Mouse (Mus musculus) 416B (cell line): ENCODE data around the gene Cryz.
"Not testable (repeated sequence)": the region's sequence is repeated elsewhere in the genome, so short reads cannot be mapped to it uniquely, and the experiment has no call there.

Experiments
- DNase-seq: peaks from one replicate; pipeline ENCODE4 v3.0.0; 2011; ENCODE audit warnings: low read depth

Cryz gene

DNA sequence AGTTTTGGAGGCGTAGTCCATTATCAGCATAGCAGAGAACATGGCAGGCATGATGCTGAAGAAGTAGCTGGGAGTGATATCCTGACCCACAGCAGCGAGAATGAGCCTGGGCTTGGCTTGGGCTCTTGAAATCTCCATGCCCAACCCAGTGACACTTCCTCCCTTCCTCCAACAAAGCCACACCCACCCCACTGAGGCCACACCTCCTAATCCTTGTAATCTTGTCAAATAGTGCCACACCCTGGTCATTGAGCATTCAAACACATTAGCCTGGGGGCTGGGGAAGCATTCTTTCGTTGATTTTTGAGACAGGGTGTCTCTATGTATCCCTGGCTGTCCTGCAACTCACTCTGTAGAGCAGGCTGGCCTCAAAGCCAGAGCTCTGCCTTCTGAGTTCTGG lies 15.4 kb downstream of the Cryz start:
- DNase-seq, result peak; percentile 25

GRCm38 (mm10) chr3:154614771-154615170 lies 18.3 kb downstream of the Cryz start:
- DNase-seq, result no peak

DNA sequence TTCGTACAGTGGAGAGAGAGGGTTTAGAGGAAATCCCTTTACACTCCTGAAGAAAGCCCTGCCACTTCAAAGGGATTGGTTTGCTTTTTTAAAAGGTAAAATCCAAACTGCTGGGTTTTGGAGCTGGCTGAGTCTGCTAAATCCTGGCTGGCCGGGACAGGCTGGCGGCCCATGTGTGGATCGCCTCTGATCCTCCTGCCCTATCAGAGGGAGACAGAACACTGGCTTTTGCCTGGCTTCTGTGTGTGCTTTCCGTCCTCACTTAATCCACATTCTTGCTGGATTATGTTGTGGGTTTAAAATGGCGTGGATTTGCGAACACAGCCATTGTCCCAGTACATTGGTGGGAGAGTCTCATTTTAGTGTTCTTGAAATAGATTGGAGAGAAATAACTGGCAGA lies 18.8 kb downstream of the Cryz start:
- DNase-seq, result no peak

DNA sequence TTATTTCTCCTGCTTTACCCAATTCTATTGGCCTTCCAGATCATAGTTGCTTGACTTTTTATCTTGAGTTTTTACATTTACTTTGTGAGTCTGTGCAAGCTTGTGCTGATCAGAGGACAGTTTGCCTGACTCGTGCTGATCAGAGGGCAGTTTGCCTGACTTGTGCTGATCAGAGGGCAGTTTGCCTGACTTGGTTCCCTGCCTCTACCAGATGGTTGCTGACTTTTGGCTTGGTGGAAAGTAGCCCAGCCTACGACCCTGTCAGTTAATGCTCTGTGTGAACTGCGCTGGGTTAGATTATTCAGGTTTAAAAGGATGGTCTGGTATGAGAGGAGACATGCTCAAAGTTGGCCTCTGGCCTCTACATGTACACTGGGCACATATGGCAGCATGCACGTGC lies 19.6 kb downstream of the Cryz start:
- DNase-seq, result no peak

- no peak for DNase-seq
These were observed 31.8 kb downstream of the Cryz start for GRCm38 (mm10) chr3:154628284-154628683.

DNA sequence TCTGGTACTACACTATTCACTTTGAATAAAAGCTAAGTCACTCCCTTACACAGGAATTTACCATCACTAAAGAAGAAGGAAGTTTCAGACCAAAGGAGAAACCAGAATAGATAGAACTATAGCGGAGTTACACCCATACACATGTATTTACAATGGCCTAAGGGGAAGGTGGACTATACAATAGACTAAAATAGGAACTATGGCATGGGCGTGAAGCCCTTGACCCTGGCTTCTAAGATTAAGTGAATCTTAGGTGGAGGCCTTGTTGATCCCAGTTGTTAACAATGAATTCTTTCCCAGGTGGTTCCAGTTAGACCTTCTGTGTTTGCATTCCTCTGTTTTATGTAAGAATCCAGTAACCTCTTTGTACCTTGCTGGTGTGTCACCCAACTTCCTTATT lies 34.8 kb downstream of the Cryz start:
- DNase-seq, result not testable (repeated sequence)

DNA sequence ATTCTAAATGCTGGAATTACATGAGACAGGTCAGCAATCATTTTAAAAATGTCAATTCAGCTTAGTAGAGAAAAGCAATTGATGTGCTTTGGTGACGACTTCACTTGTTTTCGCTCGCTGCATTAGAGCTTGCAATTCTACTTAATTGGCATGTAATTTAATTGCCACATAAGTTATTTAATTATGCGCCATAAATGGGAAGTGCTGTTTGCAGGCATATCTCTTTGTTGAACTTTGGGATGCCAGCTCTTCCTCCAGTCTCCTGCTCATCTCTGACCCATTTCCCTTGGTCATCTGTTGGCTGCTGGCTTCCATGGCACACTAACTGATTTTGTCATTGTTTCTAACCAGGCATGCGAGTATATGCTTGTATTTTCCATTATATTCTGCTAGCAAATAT lies 36.6 kb downstream of the Cryz start:
- DNase-seq, result no peak

DNA sequence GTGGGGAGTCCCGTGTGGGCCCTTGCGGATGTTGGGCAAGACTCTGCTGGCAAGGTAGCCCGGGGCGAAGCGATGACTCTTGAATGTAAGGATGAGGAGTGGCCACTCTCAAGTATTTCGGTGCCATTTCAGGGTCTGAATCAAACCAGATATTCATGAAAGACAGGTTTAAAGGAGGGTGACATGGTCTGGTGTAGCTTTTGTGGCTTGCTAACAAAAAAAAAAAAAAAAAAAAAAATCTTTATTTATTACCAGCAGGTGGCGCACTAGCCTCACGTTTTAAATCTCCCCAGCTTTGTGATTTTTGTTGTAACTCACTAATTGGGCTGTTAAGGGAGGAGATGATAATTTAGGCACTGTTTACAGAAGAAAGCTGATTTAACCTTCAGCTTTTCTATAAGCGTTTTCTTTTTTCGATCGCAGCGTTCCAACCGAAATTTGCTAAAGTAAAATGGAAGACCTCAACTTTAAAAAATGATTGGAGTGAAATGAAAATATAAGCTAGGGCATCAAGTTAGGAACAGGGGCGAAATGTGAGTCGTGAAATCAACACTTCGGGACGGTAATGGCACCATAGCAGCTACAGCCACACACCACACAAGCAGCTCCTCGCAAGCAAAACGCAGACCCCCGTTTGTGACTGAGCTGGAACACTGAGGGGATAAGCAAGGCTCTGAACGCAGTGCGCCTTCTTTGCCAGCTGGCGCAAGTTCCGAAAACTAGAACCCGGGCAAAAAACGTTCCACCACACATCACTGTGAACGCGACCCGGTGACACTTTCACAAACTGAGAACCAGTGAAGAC lies 50.3 kb downstream of the Cryz start:
- peak; percentile 44 for DNase-seq

DNA sequence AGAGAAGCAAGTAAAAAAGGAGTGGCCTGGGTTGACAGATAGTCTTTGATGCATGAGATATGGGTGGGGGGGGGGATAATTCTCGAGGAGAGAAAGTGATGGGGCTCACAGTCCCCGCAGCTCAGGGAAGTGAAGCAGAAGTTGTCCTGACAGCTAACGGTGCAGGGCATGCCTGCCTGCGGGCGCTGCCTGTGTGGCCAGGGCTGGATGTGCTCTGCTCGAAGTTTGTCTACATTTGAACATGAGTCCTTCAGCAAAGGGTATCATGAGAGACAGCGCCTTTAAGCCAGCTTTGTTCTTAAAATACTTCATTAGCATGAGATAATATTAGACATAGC lies 50.9 kb downstream of the Cryz start:
- no peak for DNase-seq

DNA sequence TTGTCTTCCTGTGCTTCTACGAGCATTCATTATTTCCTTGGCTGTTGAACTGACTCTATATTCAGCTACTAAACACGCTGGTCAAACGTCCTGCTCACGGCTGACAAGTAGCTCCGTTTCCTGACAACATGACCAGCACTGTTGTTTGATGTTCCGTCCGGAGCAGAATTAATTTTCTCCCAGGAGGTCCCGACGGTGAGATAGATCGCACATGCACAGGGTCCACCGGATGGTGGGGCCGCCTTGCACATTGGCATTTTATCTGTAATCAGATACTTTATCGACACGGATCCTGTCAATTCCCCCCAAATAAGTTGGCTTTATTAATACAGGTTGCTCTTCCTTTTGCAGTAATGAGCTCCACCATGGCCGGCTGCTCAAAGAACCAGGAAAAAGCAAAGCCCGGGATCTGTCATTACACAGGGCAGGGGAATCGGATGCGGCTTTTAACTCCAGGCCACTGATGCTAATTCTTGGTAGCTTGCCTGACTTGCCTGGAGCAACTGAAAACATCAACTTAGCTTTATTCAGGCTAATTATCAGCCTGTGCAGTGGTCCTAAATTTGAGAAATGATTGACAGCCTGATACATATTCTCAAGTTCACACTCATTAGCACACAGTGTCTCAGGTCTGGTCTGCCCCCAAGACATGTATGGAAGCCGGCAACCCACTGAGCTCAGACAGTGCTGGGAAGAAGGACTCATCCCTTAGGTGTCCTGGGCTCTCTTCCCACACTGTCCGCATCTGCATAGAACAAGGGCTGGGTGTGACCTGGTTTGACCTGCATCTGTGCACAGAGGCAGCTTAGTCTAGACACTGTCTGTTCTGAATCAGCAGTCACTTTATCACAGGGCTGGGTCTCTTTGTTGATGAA lies 53.1 kb downstream of the Cryz start:
- no peak for DNase-seq

- no peak for DNase-seq
These were observed 54.8 kb downstream of the Cryz start for GRCm38 (mm10) chr3:154651192-154651821.

DNA sequence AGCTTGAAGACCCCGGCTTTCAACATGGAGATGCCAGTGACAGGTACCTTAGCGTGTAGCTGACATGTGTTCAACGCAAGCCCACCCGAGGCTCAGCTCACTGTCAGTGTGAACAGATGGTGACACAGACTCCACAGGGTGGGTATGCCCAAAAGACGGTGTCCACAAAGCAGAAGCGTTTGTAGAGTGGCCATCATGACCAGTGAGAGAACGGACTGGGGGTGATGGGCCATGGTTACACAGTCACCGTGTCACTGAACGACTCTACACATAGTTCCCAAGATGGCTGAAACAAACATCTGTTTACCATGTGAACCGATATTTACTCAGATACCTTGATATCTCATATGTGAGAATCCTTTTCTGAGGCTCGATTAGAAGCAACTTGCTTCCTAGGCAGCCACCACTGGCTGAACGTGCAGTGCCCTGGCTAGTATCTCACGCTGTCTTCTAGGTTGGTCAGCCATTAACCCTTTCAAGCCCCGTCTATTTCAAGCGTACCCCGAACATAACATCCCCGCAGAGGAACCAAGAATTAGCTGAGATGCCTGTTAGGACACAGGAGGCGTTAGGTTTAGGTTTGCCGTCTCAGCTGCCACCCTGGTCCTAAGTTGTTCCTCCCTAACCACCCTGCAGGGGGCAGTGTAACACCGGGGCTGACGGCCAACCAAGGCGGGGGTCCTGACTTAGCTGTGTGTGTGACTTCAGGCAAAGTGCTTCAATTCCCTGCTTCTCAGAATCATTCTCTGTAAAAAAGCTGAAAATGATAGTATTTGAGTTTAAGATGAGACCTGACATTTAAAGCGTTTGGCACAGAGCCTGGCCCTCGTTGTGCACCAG lies 56.3 kb downstream of the Cryz start:
- peak; percentile 29 for DNase-seq

GRCm38 (mm10) chr3:154653454-154653853 lies 56.9 kb downstream of the Cryz start:
- no peak for DNase-seq

DNA sequence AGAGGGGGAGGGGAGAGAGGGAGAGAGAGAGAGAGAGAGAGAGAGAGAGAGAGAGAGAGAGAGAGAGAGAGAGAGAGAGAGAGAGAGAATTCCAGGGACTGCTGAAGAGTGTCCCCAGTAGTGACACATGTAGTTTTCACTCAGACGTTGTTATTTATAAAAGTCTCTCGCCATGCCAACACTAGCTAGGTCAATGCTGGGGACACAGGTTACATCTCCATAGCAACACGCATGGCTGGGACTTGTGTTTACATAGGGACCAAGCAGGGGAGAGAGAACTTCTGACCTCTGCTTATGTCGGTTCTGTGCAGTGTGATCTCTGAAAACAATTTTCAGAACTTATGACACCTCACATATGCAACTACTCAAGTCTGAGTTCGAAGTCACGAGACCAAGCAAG lies 57.8 kb downstream of the Cryz start:
- DNase-seq, result no peak

DNA sequence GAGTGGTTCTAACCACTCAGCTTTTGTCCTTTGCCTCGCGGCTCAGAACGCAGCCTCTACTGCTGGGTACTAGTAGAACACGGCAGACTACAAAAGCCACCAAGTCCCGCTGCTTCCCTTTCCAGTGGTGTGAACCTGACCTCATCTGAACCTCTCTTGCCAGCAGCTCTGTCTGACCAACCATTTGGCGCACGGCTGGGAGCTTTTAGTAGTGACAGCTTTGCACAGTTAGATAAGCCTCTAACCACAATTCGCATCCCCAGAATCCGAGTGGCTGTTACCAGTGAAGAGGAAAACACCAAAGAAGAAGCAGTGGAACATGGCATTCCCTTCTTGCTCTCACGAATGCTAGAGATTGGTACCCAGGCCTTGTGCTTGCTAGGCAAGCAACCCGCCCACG lies 58.4 kb downstream of the Cryz start:
- no peak for DNase-seq

DNA sequence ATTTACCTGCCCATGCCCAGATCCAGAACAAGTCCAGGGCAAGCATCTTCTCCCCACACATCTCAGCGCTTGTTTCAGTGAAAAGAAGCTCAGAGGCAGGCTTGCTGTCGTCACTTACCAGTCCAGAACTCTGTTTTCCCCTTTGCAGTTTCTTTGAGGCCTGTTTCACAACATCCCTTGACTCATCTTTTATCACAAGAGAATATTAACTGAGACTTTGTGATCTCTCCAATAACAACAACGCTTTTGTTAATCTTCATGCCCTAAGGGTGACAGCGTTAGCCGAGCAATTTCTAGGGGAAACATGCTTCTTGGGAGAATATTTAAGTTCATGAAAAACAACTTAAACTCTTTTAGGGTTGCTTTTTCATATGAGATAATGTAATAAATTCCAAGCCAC lies 59.2 kb downstream of the Cryz start:
- DNase-seq, result no peak

DNA sequence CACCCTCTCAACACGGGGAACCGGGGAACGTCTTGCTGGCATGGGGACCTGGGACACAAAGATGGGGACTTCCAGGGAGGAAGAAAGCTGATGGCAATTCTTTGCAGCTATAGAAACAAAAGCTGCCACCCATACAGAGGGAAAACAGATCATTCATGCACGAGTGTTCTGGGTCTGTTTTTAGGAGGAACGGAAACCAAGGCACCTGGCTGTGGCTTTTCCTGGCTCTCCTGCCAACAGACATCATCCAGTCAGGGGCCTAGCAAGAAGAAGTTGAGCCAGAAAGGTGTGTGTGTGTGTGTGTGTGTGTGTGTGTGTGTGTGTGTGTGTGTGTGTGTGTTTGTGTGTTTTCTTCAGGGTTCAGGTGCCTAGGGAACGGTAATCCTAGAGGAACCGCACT lies 67.0 kb downstream of the Cryz start, which contains the start of gene Erich3:
TSS of gene Erich3 (plus strand) at position 315 of the 400 bp plus-strand sequence.
- no peak for DNase-seq

GRCm38 (mm10) chr3:154663976-154664581 lies 67.6 kb downstream of the Cryz start:
- DNase-seq, result no peak

- no peak for DNase-seq
These were observed 68.1 kb downstream of the Cryz start for GRCm38 (mm10) chr3:154664636-154665035.

GRCm38 (mm10) chr3:154668485-154668884 lies 72.0 kb downstream of the Cryz start:
- no peak for DNase-seq

GRCm38 (mm10) chr3:154670584-154670983 lies 74.1 kb downstream of the Cryz start:
- DNase-seq, result no peak
